Mouse (Mus musculus): ENCODE results near the gene Vmn2r83. TPM values are rescaled to one million over a fixed set of nuclear protein-coding genes. Genes with fewer than 3 reads are reported as not detected.

Vmn2r83 gene
- polyA plus RNA-seq, 1 experiment from 2014 or later, result not detected

DNA sequence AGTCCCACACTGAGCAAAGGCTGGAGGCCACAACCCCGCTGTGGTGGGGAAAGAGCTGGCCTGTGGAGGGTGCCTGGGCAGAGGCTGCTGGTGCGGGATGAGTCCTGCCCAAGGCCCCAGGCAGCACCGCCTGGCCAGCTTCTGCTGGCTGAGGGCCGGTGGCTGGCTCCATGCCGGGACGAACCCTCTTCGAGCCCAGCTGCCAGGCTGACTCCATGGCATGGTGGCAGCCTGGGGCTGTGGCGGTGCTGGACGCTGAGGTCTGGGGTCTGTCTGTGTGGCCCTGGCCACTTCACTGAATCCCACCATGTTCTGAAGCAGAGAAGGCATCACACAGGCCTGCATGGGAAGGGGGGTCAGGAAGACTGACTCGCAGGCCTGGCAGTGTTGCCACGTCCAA lies 72.2 kb downstream of the Vmn2r83 start:
- H3K36me3 ChIP-seq, result peaks cover 81% of the 10 kb centered on the region
- no peak overlapping the region for H3K27ac ChIP-seq
- no peak overlapping the region for H3K4me3 ChIP-seq

DNA sequence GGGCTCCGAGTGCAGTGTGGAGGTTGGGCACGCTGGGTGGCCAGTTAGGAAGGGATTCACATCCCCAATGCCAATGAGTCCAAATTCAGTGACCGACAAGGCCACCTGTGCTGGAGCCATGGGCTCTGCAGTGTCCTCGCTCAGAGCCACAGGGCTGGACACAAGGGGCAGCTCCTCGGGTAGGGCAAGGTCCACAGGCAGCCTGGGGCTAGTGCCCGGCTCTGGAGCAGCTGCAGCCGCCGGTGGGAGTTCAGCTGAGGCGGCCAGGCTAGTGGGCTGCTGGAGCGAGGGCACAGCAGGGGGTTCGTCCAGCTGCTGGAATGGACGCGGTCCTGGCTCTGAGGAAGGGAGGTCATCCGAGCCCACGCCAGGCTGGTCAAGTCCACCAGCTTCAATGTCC lies 73.0 kb downstream of the Vmn2r83 start:
- H3K36me3 ChIP-seq, result peaks cover 89% of the 10 kb centered on the region
- DNase-seq (ENCODE audit: low spot score), result peak; percentile 2
- WGBS, result 74% methylated on average over 15 of the region's 15 CpGs
- no peaks in the 10 kb centered on the region for H3K4me1 ChIP-seq (replicated peaks)
- no peaks in the 10 kb centered on the region for H3K27me3 ChIP-seq (ENCODE audit: insufficient read depth, poor library complexity, severe bottlenecking)
- H3K4me3 ChIP-seq, result no peak overlapping the region
- H3K9me3 ChIP-seq, result no peaks in the 10 kb centered on the region
- no peak overlapping the region for H3K27ac ChIP-seq

More for the DNA sequence above, 72.2 kb downstream of the Vmn2r83 start:
- Histone ChIP-seq H3K4me1 (replicated peaks) (no peaks in the 10 kb centered on the region), H3K27me3 (ENCODE audit: insufficient read depth, poor library complexity, severe bottlenecking) (no peaks in the 10 kb centered on the region), H3K9me3 (no peaks in the 10 kb centered on the region)
- WGBS, result 90% methylated on average over 11 of the region's 11 CpGs
- no peak for DNase-seq (ENCODE audit: low spot score)

DNA sequence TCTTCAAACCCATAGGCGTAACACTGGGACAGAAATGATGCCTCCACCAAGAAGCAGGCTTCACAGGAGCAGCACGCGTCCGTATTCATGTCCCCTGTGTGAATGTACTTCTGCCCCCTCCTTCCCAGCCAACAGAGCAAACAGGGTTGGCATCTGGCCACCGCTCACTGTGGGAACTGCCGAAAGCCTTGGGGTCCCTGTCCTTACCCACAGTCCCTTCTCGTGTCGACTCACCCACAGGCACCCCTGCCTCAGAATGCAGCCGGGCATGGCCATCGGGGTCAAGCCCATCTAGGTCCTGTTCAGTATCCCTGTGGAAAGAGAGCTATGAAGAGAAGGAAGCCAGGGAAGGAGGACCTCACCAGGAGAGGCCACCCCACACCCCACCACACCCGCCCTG lies 73.6 kb downstream of the Vmn2r83 start:
- WGBS, result 93% methylated on average over 11 of the region's 11 CpGs
- DNase-seq (ENCODE audit: low spot score), result peak; percentile 1
- no peak overlapping the region for H3K27ac ChIP-seq
- H3K36me3 ChIP-seq, result peaks cover 95% of the 10 kb centered on the region
- no peaks in the 10 kb centered on the region for H3K9me3 ChIP-seq
- H3K4me1 ChIP-seq (replicated peaks), result no peaks in the 10 kb centered on the region; the same call in 1 of the 2 replicates
- no peak overlapping the region for H3K4me3 ChIP-seq
- no peaks in the 10 kb centered on the region for H3K27me3 ChIP-seq (ENCODE audit: insufficient read depth, poor library complexity, severe bottlenecking)

Other genes with a start within 250 kb of the Vmn2r83 start
- gene Vmn2r81, start 221.0 kb upstream of the Vmn2r83 start, polyA plus RNA-seq (2016; fragmentation: Nextera tagmentation; extraction: Ambion mirVana), result not detected in 2 replicates
- gene Vmn2r82, start 112.2 kb upstream of the Vmn2r83 start, polyA plus RNA-seq (2016; fragmentation: Nextera tagmentation; extraction: Ambion mirVana), result not detected in 2 replicates
- 19.3 and 25.7 TPM in 2 replicates for gene Plpp2, start 65.1 kb downstream of the Vmn2r83 start, polyA plus RNA-seq (2016; fragmentation: Nextera tagmentation; extraction: Ambion mirVana)
- gene Mier2, start 86.5 kb downstream of the Vmn2r83 start, polyA plus RNA-seq (2016; fragmentation: Nextera tagmentation; extraction: Ambion mirVana), result 70.0 and 77.2 TPM in 2 replicates
- gene Theg, start 118.6 kb downstream of the Vmn2r83 start, polyA plus RNA-seq (2016; fragmentation: Nextera tagmentation; extraction: Ambion mirVana), result not detected in 2 replicates
- gene C2cd4c, start 145.3 kb downstream of the Vmn2r83 start, polyA plus RNA-seq (2016; fragmentation: Nextera tagmentation; extraction: Ambion mirVana), result 0.02 and 0.07 TPM in 2 replicates
- 20.5 and 22.6 TPM in 2 replicates for gene Shc2, start 169.2 kb downstream of the Vmn2r83 start, polyA plus RNA-seq (2016; fragmentation: Nextera tagmentation; extraction: Ambion mirVana)
- gene Odf3l2, start 177.0 kb downstream of the Vmn2r83 start, polyA plus RNA-seq (2016; fragmentation: Nextera tagmentation; extraction: Ambion mirVana), result not detected in 2 replicates
- gene Madcam1, start 195.8 kb downstream of the Vmn2r83 start, polyA plus RNA-seq (2016; fragmentation: Nextera tagmentation; extraction: Ambion mirVana), result 1.4 and 1.5 TPM in 2 replicates
- gene Tpgs1, start 200.6 kb downstream of the Vmn2r83 start, polyA plus RNA-seq (2016; fragmentation: Nextera tagmentation; extraction: Ambion mirVana), result 66.0 and 76.6 TPM in 2 replicates
- 243 and 244 TPM in 2 replicates for gene Cdc34, start 213.5 kb downstream of the Vmn2r83 start, polyA plus RNA-seq (2016; fragmentation: Nextera tagmentation; extraction: Ambion mirVana)
- gene Gzmm, start 220.3 kb downstream of the Vmn2r83 start, polyA plus RNA-seq (2016; fragmentation: Nextera tagmentation; extraction: Ambion mirVana), result 0.75 and 1.2 TPM in 2 replicates
- 657 and 686 TPM in 2 replicates for gene Bsg, start 235.8 kb downstream of the Vmn2r83 start, polyA plus RNA-seq (2016; fragmentation: Nextera tagmentation; extraction: Ambion mirVana)
- gene Hcn2, start 247.9 kb downstream of the Vmn2r83 start, polyA plus RNA-seq (2016; fragmentation: Nextera tagmentation; extraction: Ambion mirVana), result 0.08 and 0.11 TPM in 2 replicates